Mouse (Mus musculus) CD4-positive, CD25-positive, alpha-beta regulatory T cell, adult 2 months (primary cell): ENCODE measurements around the gene Hivep3.
A peak's percentile ranks its signal among the peaks of the same experiment; 100 is the strongest.

Experiments
- DNase-seq: peaks from one replicate; pipeline ENCODE4 v3.0.0-alpha.2; 2012; ENCODE audit warnings: low read depth, low spot score

The Hivep3 gene

DNA sequence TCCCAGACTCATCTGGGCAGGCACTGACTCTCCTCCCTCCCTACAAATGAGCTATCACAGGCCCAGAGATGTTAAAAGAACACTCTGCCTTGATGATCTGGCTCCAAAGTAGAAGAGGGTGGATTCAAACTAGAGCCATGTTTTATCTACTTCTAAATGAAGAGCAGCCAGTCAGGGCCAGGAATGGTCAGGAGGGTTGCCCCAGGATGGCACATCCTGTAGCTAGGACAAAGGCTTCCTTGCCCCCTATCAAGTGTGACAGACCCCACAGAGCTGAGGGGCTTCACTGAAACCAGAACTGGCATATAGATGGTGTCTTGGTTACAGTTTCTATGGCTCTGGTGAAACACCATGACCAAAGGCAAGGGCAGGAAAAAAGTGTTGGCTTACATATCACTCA, 318.9 kb downstream of the Hivep3 start:
- no peak for DNase-seq

DNA sequence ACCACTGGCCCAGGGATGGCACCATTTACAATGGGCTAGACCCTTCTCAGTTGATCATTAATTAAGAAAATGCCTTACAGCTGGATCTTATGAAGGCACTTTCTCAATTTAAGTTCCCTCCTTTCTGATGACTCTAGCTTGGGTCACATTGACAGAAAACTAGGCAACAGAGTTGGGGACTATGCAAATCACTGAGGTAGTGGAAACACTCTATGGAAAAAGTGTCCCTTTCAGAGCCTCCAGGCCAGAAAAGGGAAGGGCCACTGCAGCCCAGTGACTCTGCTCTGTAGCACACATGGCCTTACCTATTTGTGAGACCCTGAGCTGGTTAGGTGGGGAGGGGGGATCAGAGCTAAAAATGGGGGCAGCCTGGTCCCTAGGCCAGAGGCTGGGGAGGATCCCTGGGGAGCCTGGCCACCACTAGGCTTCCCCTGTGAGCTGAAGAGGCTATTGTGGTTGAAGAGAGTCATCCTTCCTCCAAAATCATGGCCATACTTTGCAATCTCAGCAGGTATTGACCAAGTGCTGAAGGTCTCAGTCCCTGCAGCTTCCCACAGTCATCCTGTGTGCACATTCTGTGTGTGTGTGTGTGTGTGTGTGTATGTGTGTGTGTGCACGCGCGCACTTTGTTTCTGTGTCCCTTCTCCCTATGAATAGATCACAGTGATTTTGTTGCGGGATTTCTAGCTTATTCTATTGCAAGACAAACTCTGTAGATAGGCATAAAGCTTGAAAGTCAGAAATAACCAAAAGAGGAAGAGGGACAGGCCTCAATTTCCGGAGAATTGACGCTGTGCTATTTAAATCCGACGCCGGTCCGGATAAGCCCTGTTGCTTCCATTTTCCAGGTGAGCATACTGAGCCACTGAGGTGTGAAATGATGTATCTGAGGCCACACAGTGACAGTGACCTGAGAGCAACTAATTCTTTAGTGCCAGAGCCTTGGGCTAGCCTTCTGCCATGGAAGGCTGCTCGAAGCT, 319.7 kb downstream of the Hivep3 start:
- DNase-seq, result peak; percentile 46

DNA sequence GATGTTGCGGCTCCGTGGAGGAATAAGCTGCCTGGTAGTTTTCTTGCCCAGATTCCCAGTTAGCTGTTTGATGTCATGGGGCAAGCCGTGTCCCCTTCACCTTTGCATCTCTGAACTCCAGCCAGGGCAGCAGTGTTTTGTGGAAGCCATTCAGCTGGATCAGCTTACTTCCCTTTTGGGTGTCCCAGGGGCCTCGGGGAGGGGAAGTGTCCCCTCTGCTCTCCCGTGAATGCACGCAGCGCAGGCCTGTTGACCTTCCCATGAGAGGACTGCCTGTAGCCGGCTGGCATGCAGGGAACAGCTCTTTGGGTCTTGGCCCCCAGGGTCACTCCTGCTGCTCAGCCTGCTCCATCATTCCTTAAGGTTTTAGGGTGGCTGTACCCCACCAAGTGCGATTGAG, 320.6 kb downstream of the Hivep3 start:
- DNase-seq, result no peak

DNA sequence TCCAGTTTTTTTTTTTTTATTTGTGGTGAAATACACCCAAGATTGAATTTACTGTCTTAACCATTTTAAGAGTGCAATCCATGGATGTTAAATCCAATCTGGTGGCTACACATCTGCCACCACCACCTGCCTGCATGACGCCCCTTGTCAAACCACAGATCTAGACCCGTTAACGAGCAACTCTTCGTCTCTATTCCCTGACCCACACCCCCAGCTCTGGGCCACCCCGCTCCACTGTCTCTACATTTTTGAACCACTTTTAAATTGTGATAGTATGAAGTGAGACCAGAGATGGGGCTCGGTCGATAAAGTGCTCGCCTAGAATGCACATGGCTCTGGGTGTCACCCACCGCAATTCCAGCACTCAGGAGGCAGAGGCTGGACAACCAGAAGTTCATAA, 322.9 kb downstream of the Hivep3 start:
- DNase-seq, result no peak

DNA sequence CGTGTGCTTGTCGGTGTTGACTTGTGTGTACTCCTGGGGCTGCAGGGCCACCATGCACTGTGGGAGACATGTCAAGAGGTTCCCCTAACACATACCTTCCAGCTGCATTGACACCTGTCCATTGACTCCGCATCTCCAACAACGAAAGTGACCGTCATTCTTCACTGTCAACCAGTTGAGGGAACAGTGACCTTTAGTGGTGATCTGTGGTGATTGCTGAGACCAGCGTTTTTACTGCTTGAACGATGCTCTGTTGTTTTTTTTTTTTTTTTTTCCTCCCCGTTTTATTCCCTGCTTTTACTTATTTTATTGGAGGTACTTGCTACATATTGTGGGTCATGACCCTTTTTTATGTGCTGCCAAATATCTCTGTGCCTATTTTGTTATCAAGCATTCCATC, 323.9 kb downstream of the Hivep3 start:
- DNase-seq, result no peak

DNA sequence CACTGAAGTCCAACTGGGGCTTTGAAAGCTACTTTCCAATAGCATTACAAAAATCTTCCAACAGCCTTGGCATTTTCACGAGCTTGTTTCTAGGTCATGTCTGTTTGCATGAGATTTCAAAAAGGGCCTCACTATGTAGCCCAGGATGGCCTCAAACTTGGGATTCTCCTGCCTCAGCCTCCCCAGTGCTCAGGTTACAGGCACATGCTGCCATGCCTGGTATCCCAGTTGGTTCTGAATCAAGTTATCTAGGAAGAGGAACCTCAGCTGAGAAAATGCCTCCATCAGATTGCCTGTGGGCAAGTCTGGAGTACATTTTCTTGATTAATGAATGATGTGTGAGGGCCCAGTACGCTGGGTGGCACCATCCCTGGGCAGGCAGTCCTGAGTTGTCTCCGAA, 324.6 kb downstream of the Hivep3 start:
- no peak for DNase-seq

DNA sequence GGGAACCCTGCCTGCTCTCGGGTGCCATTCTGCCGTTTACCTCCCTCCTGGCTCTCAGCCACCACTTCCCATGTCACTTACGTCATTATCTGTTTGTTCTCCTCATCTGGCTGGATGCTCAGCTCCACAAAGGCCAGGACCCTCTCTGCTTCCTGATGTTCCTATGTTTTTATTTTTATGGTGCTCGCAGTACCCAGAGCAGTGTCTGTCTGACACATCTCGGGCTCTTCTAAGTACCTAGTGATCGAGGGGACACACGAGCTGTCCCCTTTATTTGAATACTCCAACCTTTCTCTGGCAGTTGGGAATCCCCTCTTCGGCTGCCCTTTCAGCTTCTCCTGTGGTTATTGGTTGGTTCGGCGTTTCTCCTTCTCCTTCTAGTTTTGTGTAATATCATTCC, 325.2 kb downstream of the Hivep3 start:
- DNase-seq, result no peak

DNA sequence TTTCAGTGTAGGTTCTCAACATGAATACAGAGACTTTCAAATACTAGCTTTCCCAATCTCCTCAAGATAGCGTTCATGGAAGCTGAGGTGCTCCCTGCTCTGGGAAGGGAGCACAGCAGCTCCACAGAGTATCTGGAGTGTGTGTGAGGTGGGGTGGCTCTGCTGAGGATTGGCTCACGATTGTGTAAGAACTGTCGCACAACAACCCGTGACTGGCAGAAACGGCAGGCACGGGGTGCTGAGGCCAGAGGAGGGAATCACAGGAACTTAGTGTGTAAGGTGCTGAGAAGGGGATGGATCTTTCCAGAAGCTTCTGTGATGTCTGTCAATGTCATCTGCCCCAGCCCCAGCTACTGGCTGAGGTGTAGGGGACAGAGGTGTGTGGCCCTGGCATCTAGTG, 328.1 kb downstream of the Hivep3 start:
- no peak for DNase-seq

DNA sequence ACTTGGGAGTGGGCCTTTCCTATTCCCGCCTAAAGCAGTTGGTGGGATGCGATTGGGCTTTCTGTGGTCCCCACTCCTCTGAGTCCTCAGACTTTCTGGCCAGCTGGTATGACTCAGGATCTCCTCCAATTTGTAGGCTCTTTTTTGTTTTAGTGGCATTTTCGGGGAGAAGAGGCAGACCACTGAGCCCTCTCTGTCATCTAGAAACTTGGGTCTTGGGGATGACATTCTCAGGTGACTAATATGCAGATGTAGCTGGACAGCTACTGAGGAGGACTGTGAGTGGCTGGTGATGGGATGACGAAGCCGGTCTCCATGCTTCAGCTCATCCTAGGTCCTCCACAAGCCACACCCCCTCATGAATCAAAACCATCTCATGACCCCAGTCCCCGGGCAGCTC, 328.6 kb downstream of the Hivep3 start:
- no peak for DNase-seq

DNA sequence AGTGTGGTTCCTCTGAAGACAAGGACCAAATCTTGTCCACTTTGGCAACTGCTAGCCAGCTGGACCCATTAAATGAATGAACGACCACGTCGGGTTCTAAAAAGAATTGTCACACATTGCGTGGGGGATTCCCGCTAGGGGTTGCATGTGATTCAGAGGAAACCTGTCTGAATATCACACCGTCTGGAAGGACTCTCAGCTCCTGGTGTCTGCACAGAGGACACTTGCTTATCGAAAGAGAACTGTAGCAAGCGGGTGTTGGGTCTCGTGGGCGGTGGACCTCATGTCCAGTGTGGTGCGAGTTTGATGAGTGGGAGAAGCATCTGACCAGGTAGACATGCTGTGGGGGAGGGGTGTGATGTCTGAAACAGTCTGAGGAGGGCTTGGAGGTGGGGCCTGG, 329.2 kb downstream of the Hivep3 start:
- DNase-seq, result no peak

DNA sequence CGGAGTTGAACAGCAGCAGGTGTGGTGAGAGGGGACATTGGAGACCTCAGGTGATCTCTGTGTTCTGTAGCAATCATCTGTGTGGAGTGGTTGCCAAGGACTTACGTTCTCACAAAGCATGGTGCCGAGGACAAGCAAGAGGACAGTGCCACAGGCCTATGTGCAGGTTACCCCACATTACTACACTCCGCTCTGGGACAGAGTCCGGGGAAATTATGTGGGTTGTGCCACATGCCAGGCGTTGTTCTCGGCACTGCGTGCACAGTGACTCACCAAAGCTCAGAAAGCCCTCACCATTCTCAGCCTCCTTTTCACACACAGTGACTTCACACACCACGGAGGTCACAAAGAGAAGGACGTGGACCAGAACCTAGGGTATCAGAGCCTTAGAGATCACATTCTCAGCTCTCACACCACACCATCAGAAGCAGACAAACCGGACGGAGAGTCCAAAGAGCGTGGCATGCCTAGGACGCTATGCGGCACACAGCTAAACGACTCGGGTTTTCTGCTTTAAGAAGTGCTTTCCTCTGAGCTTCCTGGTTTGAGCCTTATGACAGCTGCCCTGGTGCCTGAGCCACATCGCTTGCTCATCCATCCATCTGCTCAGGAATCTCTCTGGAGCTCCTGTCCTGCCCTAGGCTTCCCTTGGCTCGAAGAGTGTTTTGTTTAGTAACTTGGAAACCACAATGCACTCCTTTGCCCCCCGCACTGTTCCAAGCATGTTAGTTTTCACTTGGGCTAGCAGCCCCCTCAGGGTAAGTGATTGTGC, 330.0 kb downstream of the Hivep3 start:
- DNase-seq, result no peak

DNA sequence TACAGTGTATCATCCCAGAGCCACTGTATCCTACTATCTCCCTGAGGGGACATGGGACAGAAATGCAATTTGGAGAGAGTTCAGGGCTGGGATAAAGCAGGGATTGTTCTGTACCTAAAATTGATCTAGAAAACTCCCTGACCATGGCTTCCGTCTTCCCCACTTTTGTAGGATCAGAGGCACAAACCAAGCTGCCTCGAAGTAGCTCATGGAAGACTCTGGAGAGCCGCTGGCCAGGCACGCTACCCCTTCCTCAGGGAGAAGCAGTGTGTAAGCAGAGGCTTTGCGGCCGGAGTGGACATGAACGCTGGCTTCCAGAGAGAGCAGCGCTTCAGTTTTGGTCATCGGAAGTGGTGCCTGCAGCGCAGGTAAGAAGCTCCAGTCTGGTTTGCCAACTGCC, 331.1 kb downstream of the Hivep3 start, which contains the start of gene AL607142.1:
Gene AL607142.1 (plus strand): TSS at position 301 of the 400 bp plus-strand sequence.
- DNase-seq, result no peak

DNA sequence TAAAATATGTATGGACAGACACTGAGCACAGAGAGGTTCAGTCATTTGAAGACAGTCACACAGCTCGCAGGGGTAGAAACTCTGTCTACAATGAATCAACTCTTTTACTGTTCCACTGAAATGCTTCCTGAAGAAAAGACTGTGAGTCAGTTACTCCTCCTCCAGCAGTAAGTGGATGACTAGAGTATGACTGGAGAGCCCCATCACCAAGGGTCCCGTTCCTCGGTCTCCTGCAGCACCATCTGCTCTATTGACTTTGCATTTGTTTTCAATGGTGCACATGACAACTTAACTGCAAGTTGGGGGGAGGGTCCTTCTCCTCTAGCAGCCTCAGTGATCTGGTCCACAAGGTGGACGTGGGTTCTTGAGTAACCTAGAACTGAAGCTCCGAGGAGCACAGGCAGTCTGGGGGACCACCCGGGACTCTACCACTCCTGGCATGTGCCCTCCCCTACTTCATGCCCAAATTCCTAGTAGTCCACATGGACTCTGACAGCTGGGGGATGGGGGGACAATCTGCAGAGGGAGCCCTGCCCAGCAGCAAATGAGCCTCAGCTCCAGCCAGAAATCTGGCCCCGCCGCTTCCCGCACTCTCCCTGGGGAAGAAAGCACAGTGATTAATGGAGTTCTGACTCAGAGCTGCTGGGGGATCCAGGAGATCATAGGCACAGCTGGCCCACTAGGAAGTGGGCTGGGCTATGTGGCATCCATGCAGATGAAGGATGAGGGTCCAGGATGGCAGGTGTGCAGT, 333.4 kb downstream of the Hivep3 start:
- DNase-seq, result no peak

DNA sequence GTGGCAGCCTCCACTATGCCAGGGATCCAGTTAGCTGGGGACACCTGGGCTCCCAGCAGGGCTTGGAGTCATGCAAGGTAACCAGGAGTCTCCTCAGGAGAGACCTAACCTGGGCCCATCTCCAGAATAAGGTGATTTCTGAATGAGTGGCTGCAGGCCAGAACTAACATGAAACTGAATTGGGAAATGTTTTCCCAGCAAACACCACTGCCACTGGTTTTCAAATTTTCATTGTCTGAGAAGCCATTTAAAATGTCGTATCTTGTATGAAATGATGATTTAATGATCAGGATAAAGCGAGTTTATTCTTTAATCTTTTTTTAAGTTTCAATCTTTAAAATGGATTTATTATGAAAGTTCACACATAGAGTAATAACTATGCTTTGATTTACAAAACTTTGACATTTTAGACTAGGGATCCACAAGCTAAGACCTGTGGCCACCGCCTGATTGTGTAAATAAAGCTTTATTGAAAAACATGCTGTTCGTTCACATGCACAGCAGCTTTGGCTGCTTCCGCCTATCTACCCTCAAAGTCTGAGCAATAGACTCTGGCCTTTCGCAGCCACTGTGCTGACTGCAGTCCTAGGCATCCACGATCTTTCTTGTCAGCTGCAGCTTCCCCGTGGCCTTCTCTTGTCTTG, 334.1 kb downstream of the Hivep3 start:
- DNase-seq, result no peak

DNA sequence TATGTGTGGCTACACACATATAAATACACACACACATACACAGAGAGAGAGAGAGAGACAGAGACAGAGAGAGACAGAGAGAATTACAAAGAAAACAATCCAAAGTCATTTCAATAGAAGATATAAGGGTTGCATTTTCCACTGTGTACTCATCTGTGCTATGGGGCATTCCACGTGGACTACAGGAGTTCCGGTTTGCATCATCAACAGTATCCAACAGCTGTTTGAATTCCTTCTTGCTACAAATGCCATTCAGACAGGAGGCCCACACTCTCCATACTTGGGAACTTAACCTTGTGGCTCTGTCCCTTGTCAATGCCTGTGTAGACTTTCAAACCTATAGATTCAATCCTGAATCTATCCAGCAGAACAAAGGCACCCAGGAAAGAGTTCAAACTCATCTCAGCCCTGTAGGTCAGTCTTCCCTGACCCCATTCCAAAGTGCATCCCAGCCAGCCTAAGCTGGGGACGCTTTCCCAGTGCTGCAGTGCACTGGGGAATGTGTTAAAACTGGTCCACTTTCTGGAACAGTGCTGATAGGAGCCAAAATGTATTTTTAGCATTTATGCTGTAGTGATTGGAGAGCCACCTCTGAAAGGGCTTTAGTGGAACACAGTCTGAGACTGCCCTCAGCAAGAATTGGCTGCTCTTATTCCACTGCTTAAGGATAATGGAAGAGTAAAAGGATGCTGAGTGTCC, 335.4 kb downstream of the Hivep3 start:
- DNase-seq, result no peak

DNA sequence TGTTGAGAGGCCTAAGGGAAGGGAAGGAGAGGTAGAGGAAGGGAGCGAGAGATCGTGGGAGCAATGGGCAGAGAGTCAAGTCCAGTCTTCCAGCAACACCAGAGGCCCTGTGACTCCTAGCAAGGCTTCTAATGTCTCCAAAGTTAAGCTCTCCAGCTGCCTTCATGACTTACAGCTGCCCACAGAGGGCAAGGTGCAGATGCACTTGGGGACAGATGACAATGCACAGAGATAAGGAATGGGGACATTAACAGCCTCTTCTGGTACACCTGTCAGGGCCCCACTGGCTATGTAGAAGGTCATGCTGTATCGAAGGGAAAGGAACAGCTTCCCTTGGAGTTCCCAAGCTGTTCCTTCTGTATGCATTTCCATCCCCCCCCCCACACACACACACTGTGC, 336.0 kb downstream of the Hivep3 start:
- no peak for DNase-seq

DNA sequence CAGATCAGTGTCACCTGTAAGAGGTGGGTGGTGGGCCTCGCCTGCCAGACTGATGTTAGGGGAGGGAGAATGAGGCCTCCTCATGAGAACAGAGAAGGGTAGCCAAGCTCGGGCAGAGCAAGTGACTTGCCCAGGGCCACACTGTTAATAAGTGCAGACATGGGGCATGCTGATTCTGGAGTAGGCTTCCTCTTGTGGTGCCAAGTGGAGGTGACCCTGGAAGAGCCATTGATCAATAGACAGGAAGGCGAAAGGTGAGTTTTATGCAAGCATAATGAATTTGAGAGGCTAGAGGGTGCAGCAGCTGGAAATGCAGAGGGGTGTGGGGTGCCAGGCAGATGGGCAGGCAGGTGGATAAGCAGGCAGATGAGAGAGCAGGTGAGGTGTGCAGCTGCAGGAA, 337.8 kb downstream of the Hivep3 start:
- DNase-seq, result no peak

DNA sequence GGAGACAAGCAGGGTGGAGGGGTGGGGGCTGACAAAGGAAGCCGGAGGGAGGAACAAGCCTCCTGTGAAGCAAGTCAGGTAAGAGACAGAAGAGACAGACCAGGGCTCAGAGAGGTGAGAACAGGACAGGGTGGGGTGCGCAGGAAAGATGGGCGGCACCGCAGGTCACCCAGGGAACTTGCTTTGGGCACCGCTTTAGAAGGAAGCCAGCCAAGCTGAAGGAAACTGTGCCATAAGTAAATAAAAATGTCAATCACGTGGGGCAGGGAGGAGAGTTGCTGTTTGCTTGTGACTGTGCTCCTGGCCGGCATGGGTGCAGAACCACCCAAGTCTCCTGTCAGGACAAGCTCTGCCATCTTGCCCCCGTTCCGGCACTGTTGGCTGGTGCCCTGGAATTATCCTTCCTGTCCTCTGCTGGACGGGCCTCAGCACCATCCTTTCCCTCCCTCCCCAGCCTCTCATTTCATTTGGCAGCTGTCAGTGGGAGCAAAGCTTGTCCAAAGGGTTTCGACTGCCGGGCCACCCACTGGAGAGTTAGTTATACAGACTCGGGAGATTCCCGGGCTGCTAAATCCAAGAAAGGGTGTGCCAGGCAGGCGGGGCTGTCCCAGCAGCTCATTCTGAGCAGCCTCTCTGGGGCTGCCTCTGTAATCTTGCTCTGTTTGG, 338.4 kb downstream of the Hivep3 start:
- DNase-seq, result no peak

DNA sequence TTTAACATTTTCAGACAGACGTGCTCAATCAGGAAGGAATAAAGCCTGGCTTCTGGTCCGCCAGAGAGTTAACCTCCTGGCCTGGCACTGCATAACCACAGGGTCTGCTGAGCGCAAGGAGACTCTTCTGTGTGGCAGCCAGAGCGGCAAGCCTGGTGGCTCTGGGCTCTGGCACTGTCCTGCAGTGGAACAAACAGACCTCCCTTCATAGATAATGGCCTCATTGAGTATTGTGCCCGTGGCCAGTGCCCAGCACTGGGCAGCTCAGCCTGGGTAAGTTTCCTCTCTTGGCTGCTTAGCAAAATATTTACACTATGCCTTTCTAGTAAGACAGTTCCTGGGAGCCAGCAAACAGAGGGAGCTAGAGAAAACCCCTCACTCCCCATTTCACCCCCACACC, 340.5 kb downstream of the Hivep3 start:
- no peak for DNase-seq

DNA sequence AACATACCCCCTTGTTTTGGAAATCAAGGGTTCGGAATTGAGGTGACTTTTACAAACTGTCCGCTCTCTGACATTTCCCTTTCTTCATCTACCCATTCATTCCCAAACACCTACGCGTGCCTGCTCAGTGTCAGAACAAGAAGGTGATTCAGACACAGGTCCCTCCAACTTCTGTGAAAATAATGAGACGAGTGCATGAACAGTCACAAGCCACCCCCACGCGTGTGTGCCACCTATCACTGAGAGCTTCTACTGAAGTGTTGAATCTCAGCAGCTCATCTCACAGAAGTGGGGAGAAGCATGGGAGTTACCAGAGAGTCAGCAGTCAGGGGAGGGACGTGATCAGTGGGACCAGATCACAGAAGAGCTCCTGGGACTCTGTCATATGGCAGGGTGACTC, 343.7 kb downstream of the Hivep3 start:
- no peak for DNase-seq
